Mouse (Mus musculus): ENCODE data around the gene Sh3rf1.

The Sh3rf1 gene

DNA sequence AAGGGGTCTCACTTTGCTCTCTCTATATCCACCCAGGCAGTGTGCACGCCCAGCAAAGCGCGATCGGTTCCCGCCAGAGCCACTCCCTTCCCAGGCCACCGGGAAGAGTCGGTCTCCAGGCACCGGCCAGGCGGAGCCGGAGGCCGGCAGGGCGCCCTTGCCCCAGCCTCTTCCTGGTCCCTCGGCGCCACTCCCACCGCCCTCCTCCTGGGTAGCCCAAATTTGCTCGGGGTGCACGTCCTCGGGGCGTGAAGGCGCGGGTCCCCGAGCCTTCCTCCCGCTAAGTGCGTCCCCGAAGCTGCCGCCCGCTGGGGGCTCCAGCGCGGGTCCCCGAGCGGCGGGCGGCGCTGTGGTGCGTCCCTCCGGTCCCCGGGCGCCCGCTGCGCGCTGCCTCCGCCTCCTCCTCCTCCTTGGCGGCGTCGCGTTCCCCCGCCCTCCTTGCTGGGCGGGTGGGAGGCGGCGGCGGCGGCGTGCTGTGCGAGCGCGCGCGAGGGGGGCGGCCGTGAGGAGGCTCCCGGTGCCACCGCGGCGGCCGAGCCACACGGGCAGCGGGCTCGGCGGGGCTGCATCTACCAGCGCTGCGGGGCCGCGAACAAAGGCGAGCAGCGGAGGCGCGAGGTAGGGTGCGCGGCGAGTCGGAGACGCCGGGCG is at the start of gene Sh3rf1:
Sh3rf1 (plus strand) TSS at position 144 of the 651 bp plus-strand sequence.
- peak; percentile 87 for DNase-seq (ENCODE audit: low spot score)

DNA sequence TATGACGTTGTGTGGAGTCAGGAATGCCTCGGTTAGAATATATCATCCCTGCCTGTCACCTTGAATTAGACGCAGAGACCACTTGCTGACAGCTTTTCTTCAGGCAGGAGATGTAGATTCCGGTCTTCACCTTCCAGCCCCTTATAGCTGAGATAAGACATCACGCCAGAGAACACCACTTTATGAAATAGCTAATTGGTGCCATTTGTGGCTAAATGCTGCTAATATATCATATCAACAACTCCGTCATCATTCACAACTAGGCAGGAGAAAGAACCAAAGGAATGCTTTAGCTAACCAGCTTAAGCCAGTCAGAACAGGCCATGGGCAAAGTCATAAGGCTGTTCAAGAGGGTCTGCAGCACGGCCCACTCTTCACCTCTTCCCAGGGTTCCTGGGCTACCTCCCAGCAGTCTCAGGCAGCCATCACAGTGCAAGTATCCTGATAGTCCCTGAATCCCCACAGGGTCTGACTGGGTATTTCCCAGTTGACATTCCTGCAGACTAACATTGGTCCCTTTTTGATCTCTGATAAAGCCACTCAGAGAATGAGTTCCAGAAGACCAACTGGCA is 49.7 kb upstream of the Sh3rf1 start:
- no peak for DNase-seq (ENCODE audit: low spot score)

DNA sequence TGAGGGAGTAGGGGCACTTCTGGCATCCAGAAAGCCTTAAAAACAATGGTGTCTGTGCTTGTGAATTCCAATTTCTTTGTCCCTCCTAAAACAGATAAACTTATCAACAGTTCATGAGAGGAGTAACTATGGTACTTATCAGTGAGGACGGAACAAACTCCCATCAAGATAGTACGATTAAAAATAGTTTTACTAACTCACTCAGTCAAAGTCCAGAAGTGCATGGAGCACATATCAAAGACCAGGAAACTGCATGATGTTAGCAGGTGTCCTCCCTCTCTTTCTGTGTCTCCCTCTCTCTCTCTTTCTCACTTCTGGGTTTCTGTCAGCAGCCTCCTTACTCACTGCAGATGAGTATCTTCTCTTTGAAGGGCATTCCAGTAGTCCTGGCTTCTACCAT is 47.8 kb upstream of the Sh3rf1 start:
- no peak for DNase-seq (ENCODE audit: low spot score)

DNA sequence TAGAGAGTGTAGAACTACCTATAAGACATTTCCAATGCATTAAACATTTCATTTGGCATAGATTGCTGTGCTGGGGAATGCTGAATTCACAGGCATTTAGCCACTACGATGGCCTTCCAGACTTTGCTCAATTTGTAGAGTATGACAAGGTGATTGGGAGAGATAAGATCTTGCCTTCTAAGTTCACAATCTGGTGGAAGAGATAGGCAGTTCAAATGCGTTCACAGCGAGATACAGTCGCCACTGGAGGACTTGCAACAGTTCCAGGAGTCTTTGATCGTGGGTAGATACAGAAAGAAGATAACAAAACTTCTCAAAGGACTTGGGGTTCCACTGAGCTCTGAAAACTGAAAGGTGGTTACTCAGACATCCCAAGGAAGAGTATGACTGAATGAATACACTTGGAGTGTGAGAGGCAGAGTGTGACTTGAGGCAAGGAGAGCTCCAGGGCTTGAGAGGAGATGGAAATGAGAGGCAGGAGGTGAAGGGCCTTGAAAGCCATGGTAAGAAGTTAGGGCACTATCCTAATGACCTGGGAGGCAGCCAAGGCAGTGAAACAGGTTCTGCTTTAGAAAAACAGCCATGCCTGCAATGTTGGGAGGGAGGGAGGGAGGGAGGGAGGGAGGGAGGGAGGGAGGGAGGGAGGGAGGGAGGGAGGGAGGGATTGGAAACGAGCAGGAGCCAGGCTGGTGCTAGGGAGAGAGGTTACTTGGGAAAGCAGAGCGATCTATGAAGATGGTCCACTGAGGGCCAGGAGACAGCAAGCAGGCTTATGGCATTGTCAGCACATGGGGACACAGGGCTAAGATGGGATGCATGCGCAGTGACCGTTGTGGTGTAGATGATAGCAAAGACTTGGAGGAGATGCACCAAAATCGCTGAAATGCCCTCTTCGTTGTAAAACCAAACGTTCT is 45.7 kb upstream of the Sh3rf1 start:
- no peak for DNase-seq (ENCODE audit: low spot score)

DNA sequence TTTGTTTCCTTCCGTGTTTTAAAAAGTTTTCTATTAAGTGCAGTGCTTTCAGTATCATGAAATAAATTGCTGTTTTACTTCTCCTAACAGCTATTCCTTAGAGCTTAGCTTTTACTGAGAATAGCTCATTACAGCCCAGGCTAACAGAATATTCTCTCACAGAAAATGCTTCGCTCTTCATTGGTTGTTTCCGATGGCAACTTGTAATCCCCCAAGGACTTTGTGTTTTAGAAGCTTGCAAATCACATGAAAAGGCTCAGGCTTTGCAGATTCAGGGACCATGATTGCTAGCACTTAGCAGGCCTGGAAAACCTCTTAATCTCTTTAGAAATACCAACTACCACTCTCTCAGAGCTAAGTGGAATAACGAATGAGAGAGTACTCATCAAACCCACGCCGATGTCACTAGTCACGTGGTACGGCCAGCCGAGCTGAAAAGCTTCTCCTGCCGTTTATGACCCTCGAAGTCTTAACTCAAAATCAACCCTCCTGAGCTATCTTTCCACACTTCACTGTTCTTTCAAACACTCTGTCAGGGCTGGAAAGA is 45.0 kb upstream of the Sh3rf1 start:
- no peak for DNase-seq (ENCODE audit: low spot score)

DNA sequence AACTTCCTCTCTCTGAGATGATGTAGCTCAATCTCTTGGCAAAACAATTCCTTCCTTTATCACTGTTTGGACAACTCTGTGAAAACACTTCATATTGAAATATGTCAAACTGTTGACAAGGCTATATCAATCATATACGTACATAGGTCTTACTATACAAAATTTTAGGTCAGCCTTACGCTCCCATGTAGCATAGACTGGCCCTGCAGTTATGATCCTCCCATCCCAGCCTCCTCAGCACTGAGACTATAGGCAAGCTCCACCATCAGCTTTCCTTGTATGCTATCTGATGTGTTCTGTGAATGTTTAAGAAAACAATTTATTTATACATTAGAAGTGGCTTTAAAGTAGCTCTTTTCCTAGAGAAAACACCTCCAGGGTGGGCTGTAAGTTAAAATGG is 42.1 kb upstream of the Sh3rf1 start:
- DNase-seq (ENCODE audit: low spot score) = no peak

DNA sequence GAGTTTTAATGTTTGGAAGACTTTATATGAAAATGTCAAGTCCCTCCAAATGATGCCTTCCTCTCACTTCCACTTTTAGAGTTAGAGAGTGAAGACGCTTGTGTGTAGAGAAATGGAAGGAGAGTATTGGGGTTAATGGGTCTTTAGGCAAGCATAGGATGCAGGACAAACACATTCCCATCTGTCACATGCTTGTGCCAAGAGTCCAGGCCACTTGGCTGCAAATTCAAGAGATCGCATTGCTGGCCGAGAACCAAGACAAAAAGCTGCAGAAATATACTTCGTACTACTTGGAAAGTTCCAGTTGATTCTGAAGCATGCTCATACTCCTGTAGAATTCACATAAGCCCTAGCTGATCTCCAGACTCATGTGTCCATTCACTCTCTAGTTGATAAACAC is 41.7 kb upstream of the Sh3rf1 start:
- DNase-seq (ENCODE audit: low spot score) = no peak

DNA sequence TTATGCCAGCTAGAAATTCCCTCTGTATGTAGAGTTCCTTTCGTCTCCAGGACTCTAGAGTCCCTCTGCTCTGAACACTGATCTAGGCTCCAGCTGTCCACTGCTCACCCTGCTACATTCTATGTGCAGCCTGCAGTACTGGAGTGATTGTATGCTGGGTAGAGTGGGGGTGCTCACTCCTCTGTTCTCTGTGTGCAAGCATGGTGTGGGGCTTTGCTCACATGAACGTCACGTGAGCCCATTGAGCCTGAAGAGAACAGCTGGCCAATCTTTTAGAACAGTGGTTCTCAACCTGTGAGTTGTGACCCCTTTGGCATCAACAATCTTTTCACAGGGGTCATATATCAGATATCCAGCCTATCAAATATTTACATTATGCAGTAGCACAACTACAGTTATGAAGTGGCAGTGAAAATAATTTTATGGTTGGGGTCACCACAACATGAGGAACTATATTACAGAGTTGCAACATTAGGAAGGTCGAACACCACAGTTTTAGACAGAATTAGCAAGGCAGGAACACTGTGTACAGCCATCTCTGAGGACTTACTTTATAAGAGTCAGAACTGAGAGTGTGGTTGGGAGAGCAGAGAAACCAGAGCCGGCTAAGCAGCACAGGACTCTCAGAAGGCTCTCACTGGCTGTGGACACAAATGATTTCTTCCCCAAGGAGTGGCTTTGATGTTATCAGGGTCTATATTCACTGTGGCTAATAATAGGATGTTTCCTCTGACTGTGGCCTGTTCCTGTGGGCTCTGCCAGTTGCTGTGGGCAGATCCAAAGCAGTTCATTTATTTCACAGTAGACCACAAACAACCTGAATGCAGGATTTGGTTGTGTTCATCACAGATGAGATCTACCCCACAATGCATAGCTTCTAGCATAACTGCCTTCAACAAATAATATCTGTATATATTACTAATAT is 38.1 kb upstream of the Sh3rf1 start:
- no peak for DNase-seq (ENCODE audit: low spot score)

DNA sequence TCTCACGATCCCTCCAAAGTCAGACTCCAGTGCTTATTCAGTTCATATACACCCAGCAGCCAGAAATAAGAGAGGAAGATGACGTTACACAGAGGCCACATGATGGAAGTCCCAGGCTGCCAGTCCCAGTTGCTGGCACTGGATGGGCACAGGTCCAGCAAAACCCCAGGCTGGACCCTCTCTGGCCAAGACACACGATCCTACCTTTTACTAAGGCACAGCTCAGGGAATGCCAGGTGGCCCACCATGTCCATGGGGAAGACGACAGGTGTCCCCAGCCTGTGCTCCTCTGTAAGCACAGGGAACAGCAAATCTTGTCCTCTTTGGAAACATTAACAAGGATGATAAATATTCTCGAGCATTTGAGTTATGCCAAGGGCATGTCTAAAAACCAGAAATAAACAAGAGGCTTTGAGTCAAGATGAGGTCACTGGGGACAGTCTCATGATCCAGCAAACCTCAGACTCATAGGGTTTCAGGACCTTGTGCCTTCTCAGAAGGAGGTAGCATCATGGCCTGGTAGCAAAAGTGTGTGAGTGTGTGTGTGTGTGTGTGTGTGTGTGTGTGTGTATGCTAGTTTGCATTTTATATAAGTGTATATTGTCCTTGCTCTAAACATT is 29.3 kb upstream of the Sh3rf1 start:
- no peak for DNase-seq (ENCODE audit: low spot score)

DNA sequence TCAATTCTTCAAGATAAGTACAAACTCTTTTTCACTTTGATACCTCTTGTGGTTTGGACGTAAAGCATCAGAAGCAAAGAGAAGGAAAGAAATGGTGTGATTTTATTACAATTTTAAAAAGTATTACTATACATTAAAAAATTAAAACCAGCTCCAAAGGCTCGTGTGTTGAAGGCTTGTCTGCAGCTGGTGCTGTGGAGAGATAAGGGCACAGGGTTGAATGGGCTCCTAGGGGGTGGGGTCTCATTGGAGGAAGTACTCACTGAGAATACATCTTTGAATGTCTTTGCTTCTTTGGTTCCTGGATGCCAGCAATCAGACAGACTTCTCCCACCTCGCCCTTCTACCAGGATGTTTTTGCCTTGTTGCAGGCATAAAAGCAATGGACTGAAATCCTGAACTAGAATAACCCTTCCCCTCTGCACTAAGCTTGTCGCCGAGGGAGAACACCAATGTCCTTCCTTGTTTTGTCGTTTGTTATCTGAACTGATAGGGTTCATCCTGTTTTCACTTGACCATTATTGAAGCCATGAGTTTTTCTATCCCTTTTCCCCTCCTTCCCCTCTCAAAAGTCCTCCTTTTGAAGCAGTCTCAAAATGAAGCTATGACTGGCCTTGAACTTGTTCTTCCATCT is 23.3 kb upstream of the Sh3rf1 start:
- no peak for DNase-seq (ENCODE audit: low spot score)

DNA sequence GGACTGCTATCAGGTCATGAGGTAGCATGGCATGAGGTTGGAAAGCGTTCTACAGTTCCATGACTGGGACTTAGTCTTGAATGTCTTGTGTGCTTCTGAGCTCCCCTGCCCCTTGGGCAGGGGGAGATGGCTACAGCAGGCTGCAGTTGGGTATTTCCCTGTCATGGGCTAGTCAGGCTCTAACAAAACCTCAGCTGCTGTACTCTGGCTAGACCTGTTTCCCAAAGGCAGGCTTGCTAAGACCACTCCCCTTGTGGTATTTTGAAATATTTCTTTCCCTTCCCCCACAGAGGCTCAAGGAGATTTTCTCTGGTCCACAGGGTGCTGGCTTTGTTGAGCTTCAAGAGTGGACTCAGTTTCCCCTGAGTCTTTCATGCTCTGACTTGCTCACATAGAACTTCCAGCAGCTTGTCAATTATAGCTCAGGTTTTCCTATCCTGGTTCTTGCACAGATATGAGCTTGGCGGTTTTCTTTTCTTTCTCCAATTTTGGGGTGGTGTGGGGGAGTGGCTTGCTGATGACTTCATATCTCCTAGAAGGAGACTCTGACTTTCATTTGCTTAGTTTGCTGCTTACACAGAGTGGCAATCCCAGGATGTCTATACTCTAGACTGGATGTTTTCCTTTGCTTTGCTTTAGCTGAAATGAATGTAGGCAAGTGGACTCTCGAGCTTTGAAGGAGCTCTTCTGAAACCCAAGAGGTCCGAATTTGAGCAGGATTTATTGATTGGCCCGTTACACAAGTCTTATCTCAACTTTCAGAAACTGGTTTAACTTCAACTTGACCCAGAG is 20.4 kb upstream of the Sh3rf1 start:
- no peak for DNase-seq (ENCODE audit: low spot score)

DNA sequence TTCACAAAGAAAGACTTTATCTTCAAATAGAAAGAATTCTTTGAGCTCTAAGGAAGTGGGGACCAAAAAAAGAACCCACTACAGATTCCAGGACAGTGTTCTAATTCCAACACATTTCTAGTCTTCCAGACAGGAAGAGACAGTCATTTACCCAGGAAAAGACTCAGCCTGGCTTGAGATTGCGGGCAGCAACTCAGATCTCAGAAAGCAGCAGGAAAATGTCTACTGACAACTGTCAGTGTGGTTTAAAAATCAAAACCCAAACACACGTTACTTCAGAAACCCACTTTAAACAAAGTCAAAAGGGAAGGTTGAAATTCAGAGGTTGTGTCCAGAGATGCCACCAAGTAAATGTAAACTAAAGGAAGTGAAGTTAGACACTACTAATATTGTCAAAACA is 16.8 kb upstream of the Sh3rf1 start:
- no peak for DNase-seq (ENCODE audit: low spot score)

DNA sequence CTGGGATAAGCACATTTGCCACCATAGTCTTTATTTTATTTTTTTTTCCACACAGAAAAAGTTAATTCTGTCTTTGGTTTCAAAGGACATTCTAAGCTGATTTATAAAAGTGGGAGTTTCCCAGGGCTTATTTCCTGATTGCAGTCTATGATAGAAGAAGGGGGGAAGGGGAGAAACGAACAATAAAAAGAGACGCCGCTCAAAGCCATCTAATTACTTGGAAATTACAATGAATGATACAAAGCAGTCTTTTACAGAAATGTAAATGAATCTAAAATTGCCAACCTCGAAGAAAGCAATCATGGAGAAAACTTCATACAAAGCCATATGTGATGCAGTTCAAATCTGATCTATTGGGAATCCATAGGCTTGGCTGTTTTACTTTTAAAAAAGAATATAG is 16.0 kb upstream of the Sh3rf1 start:
- DNase-seq (ENCODE audit: low spot score) = no peak

DNA sequence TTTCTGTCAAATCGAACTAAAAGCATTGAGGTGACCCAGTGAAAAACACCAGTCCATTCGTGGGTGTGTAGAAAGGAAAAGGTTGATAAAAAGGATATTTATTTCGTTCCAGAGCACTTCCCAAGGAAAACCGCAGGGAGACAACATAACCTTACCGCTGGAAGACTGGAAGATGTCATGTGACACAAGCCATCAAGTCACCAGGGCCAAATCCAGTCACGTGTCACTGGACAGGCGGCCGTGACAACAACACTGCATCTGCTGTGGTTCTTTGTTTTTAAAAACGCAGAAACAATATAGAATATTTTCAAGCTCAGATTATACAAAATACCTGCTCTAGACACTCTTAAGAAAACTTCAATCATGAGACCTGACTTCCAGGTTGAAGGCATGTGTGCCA is 15.0 kb upstream of the Sh3rf1 start:
- no peak for DNase-seq (ENCODE audit: low spot score)

DNA sequence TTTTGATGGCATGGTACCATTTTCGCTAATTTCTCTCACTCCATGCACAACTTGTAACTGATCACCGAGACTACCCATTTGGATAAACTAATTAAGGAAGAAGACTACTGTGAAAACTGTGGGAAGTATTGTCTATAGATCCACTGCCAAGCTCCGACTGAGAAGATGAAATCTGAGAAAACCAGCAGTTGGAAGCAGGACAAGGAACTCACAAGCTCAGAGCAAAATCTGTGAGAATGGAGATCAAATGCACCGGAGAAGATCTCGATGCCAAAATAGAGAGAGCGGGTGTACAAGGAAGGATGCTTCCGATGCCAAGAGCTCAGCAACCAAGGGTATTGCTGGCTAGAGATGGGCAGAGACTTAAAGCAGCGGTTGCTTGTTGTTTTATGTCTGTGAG is 12.8 kb upstream of the Sh3rf1 start:
- no peak for DNase-seq (ENCODE audit: low spot score)

DNA sequence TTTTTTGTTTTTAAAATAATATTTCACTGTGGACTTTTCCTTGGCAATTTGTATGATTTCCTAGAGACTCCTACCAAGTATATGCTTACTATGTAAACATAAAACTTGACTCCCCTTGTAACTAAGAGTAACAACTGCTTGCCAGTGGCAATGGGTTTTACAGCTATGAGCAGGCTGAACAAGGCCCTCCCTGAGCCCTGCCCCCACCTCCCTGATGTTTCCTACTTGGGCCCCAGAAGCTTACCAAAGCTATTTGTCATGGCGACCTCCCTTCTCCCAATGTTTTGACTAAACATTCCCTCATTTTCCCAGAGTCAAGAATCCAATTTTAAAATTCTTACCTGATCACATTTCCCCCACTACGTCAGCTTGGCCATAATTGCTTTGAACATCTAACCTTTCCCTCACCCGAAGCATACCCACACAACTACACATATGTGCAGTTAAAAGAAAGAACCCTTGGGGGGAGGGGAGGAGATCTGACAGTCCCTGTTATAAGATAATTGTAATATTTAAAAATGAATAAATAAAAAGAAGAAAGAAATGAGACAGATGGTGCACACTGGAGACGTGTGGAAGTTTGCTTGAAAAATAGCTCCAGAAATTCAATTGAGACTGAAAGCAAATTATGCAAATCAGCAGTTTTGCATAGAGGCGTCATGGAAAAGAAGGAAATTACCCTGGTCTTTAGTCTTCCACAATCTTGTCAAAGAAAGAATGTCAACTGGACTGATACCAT is 8.4 kb upstream of the Sh3rf1 start:
- DNase-seq (ENCODE audit: low spot score) = no peak

DNA sequence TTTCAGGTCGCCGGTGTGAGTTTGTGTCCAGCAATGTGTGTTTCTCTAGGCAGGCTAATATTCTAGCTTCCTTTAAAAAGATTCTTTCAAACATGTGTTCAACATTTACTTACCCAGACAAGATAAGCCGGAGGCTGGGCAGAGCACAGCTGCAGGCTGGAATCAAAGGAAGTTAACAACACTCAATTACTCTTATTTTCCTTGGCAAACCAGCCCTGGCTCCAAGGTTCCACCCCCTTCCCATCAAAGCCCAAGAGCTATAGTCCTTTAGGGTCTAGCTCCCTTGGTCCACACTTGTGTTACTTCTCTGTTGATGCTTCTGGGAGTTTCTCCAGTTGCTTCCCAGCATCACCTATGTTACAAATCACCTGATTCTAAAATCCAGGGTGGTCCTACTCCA is 6.7 kb upstream of the Sh3rf1 start:
- DNase-seq (ENCODE audit: low spot score) = no peak

DNA sequence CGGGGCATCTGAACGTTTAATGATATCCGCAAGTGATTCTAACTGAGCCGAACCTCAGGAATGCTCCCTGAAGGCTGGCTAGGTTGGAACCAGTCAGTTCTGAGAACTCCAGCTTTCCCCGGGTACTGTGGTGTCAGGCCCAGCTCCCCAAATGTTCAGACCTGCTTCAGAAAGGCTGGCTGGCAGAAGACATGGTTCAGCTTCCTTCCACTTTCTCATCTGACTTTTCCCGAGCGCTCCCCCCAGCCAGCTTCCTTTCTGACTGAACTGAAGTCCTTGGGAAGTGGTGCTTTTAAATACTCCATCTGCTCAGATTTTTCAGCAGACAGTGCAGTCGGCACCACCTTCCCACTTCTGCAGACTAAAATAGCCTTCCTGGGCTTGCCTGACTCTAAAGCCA is 6.2 kb upstream of the Sh3rf1 start:
- DNase-seq (ENCODE audit: low spot score) = no peak

DNA sequence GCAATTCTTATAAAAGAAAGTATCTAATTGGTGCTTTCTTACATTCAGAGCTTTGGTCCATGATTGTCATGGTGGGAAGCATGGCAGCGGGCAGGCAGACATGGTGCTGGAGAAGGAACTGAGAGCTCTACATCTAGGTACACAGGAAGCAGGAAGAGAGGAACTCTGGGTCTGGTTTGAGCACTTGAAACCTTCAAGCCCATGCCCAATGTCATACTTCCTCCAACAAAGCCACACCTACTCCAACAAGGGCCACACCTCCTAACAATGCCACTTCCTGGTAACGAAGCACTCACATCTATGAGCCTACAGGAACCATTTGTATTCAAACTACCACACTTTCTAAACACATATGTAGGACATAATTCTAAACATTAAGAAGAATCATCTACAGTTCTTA is 5.2 kb upstream of the Sh3rf1 start:
- DNase-seq (ENCODE audit: low spot score) = no peak

Measured in testis, postnatal 10 days (tissue).